Mouse (Mus musculus) heart, postnatal 0 days (tissue): Measurements from ENCODE around the gene Pnpla5. TPM values are rescaled to one million over a fixed set of nuclear protein-coding genes. Genes with fewer than 3 reads are reported as not detected.
"Not testable (repeated sequence)": the region's sequence is repeated elsewhere in the genome, so short reads cannot be mapped to it uniquely, and the experiment has no call there.

ENCODE experiments used
- ATAC-seq: fragments of 200-750 bp; cut with Nextera tagmentation; 2 replicates; pipeline ENCODE4 v1.8.0; 2017; ENCODE audit warnings: low read depth, moderate number of reproducible peaks, moderate library complexity; ENCODE audit not compliant: insufficient read depth
- DNase-seq: peaks from one replicate; pipeline ENCODE4 v3.0.0-alpha.2; 2016; ENCODE audit warnings: low spot score
- H3K27ac ChIP-seq: fragments of 300-500 bp; sonication (generic); 2 replicates; pipeline ENCODE4 v1.5.1; 2014; ENCODE audit warnings: low read depth, mild to moderate bottlenecking
- H3K27me3 ChIP-seq: fragments of 300-500 bp; sonication (generic); 2 replicates; pipeline ENCODE4 v1.6.1; 2014; ENCODE audit warnings: low read length, mixed read lengths; ENCODE audit not compliant: control insufficient read depth, insufficient read depth
- H3K36me3 ChIP-seq: fragments of 300-500 bp; sonication (generic); replicated peaks from 2 replicates; pipeline ENCODE4 v1.6.1; 2014; ENCODE audit warnings: low read length, mixed read lengths; ENCODE audit not compliant: control insufficient read depth, insufficient read depth
- H3K4me1 ChIP-seq: fragments of 300-500 bp; sonication (generic); 2 replicates; pipeline ENCODE4 v1.6.1; 2014; ENCODE audit warnings: antibody characterized with exemption; ENCODE audit not compliant: control insufficient read depth, insufficient read depth
- H3K4me2 ChIP-seq: fragments of 300-500 bp; sonication (generic); 2 replicates; pipeline ENCODE4 v1.6.1; 2014; ENCODE audit warnings: low read depth, mild to moderate bottlenecking, low read length, moderate library complexity
- H3K4me3 ChIP-seq: fragments of 300-500 bp; sonication (generic); 2 replicates; pipeline ENCODE4 v1.5.1; 2014; ENCODE audit warnings: low read depth, low read length
- H3K9ac ChIP-seq: fragments of 300-500 bp; sonication (generic); replicated peaks from 2 replicates; pipeline ENCODE4 v1.6.1; 2014; ENCODE audit warnings: low read depth, low read length, mixed read lengths
- H3K9me3 ChIP-seq: fragments of 300-500 bp; sonication (generic); replicated peaks from 2 replicates; pipeline ENCODE4 v1.6.1; 2016; ENCODE audit warnings: low read length; ENCODE audit not compliant: control insufficient read depth
- CTCF ChIP-seq: IDR thresholded peaks from 2 replicates; pipeline ENCODE4 v1.5.1; 2016; ENCODE audit warnings: antibody characterized with exemption, control low read depth, low read depth
- EP300 ChIP-seq: IDR thresholded peaks from 2 replicates; pipeline ENCODE4 v1.6.1; 2016; ENCODE audit warnings: antibody characterized with exemption, low read depth
- WGBS: fragments of 180-500 bp; shearing (Covaris S2); extraction: QIAGEN DNeasy Blood & Tissue Kit; methylation state at CpG from one replicate; pipeline ENCODE4 v1.1.7; 2014; 5-methylcytosine and 5-hydroxymethylcytosine counted together
- polyA plus RNA-seq: library from polyadenylated mRNA; unstranded; fragments of >200 nt; fragmentation: Nextera tagmentation; extraction: Ambion mirVana; gene quantifications from 2 replicates; pipeline ENCODE4 v1.2.1, GENCODE M21; 2015
- total RNA-seq: library from RNA; depleted of rRNA; stranded (reverse); fragments of >200 nt; gene quantifications from 2 replicates; pipeline ENCODE4 v1.2.3, GENCODE M21; 2014; ENCODE audit warnings: low replicate concordance

The Pnpla5 gene
- total and polyA plus RNA-seq, 2 experiments from 2014 or later, result not detected

- no peak within 1 kb of the TSS for H3K27ac ChIP-seq
- peaks cover 46% of the 10 kb centered on the region for H3K27me3 ChIP-seq
- peak within 1 kb of the TSS; percentile 44 for H3K4me3 ChIP-seq
- peak within 1 kb of the TSS; percentile 62 for H3K4me2 ChIP-seq
- no peak for DNase-seq
- H3K4me1 ChIP-seq, result peaks cover 5% of the 10 kb centered on the region; the same call in 1 of the 2 replicates
- H3K9ac ChIP-seq, result no peak within 1 kb of the TSS
- ATAC-seq, result no peak
- no peaks in the 10 kb centered on the region for H3K36me3 ChIP-seq
- H3K9me3 ChIP-seq, result no peaks in the 10 kb centered on the region
- TF ChIP-seq CTCF (no peak), EP300 (no peak)
- WGBS, result 2% methylated on average over 75 of the region's 77 CpGs
Measured at GRCm38 (mm10) chr15:84105105-84105923, 17.7 kb downstream of the Pnpla5 start, which contains the start of gene Sult4a1. Gene Sult4a1 (minus strand): TSS chr15:84105754.

DNA sequence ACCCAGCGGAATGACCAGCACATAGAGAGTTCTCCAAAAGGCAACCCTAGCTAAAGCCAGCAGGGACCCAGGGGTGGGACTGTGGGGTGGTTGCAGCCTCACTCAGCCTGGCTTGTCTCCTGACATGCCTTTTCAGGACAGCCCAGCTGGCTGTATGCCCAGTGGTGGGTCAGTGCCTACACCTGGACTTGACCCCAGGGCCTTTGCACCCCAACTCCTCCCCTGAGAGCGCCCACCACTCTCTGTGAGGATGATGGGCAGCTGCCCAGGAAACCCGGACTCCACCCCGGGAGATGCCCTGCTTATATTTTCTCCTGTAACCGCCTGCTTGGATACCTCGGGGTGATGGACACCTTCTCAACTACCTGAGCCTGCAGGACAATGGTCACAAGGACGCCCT, 18.3 kb downstream of the Pnpla5 start:
- peaks cover 5% of the 10 kb centered on the region; the same call in 1 of the 2 replicates for H3K4me1 ChIP-seq
- DNase-seq, result no peak
- H3K36me3 ChIP-seq, result no peaks in the 10 kb centered on the region
- no peak overlapping the region for H3K27ac ChIP-seq
- no peak overlapping the region for H3K4me3 ChIP-seq
- H3K9me3 ChIP-seq, result no peaks in the 10 kb centered on the region
- peaks cover 46% of the 10 kb centered on the region for H3K27me3 ChIP-seq
- 67% methylated on average over 7 of the region's 7 CpGs for WGBS
- no peak overlapping the region for H3K4me2 ChIP-seq
- ATAC-seq, result no peak
- TF ChIP-seq CTCF (no peak), EP300 (no peak)
- H3K9ac ChIP-seq, result no peak overlapping the region

- not testable (repeated sequence) for H3K36me3 ChIP-seq, DNase-seq, H3K27me3 ChIP-seq, H3K27ac ChIP-seq, H3K4me2 ChIP-seq, H3K4me1 ChIP-seq, H3K4me3 ChIP-seq, H3K9ac ChIP-seq, H3K9me3 ChIP-seq, ATAC-seq
- 74% methylated on average over 15 of the region's 15 CpGs for WGBS
Measured at GRCm38 (mm10) chr15:84097536-84097935, 25.4 kb downstream of the Pnpla5 start.

GRCm38 (mm10) chr15:84096051-84096450, 26.9 kb downstream of the Pnpla5 start:
- WGBS, result 69% methylated on average over 8 of the region's 8 CpGs
- ATAC-seq (no peak), DNase-seq (no peak)
- TF ChIP-seq CTCF (no peak), EP300 (no peak)
- Histone ChIP-seq H3K4me2 (no peak overlapping the region), H3K4me1 (no peaks in the 10 kb centered on the region), H3K9me3 (no peaks in the 10 kb centered on the region), H3K9ac (no peak overlapping the region), H3K4me3 (no peak overlapping the region), H3K27me3 (no peaks in the 10 kb centered on the region), H3K36me3 (no peaks in the 10 kb centered on the region), H3K27ac (no peak overlapping the region)

DNA sequence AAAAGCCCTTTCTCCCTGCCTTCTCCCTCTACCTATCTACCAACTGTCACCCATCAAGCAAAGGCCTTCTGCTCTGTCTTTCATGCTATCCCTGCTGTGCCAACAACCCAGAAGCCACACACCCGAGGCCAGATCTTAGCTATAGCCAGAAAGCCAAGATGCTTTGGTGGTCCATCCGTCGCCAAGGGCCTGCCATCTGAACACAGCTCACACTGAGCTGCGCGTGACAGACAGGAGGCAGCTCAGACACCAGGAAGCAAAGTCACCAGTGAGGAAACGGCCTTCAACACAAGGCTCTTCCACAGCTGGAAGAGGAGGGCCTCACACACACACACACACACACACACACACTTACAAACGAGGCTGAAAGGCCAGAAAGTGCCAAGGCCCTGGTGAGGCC, 28.1 kb downstream of the Pnpla5 start:
- H3K36me3 ChIP-seq, result no peaks in the 10 kb centered on the region
- no peak for DNase-seq
- TF ChIP-seq CTCF (no peak), EP300 (no peak)
- no peak overlapping the region for H3K4me3 ChIP-seq
- H3K27ac ChIP-seq, result no peak overlapping the region
- H3K9me3 ChIP-seq, result no peaks in the 10 kb centered on the region
- H3K9ac ChIP-seq, result no peak overlapping the region
- H3K4me2 ChIP-seq, result no peak overlapping the region
- WGBS, result 48% methylated on average over 7 of the region's 7 CpGs
- H3K4me1 ChIP-seq, result no peaks in the 10 kb centered on the region
- H3K27me3 ChIP-seq, result 0 out of 2 replicates have a peak, but pooled peaks cover 6% of the 10 kb centered on the region
- ATAC-seq, result no peak

DNA sequence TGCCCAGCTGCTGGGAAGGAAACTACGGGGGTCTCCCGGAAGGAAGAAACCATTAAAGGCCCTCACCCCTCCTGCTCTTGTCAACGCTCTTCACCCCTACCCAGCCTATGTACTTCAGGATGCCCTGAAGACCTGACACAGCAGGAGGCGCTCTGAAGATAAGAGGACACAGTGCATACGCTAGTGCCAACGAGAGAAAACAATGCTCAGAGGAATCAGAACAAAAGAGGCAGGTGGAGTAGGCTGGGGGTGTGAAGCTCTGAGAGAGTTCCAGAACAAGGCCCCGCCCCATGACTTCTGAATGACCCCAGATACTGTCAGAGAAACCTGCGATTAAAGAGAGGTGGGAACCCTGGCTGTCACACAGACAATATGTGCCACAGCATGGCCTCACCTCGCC, 36.2 kb downstream of the Pnpla5 start:
- no peak for TF ChIP-seq EP300
- TF ChIP-seq CTCF, result no peak

More for the DNA sequence above, 36.2 kb downstream of the Pnpla5 start:
- no peaks in the 10 kb centered on the region for H3K4me1 ChIP-seq
- no peak overlapping the region for H3K4me3 ChIP-seq
- H3K36me3 ChIP-seq, result no peaks in the 10 kb centered on the region
- no peak overlapping the region for H3K4me2 ChIP-seq
- DNase-seq (no peak), ATAC-seq (no peak)
- WGBS, result 38% methylated on average over 9 of the region's 9 CpGs
- H3K9me3 ChIP-seq, result no peaks in the 10 kb centered on the region
- H3K27ac ChIP-seq, result no peak overlapping the region
- H3K27me3 ChIP-seq, result peaks cover 15% of the 10 kb centered on the region; the same call in 1 of the 2 replicates
- no peak overlapping the region for H3K9ac ChIP-seq
